Mouse (Mus musculus): ENCODE measurements around the gene Nppb. TPM values are rescaled to one million over a fixed set of nuclear protein-coding genes. Genes with fewer than 3 reads are reported as not detected.

Nppb gene
- polyA plus RNA-seq, 1 experiment from 2014 or later: not detected

GRCm38 (mm10) chr4:147995311-147995710 is 9.7 kb downstream of the Nppb start:
- no peak overlapping the region for H3K4me2 ChIP-seq (replicated peaks; ENCODE audit: low read depth, low read length)
- H3K9ac ChIP-seq (replicated peaks; ENCODE audit: low read depth, low read length): no peak overlapping the region
- no peak overlapping the region for H3K27ac ChIP-seq (ENCODE audit: low read length)
- WGBS: 70% methylated on average over 3 of the region's 3 CpGs
- ATAC-seq (ENCODE audit: insufficient number of reproducible peaks, insufficient read depth, low FRiP score, low read depth): no peak
- no peaks in the 10 kb centered on the region for H3K9me3 ChIP-seq (ENCODE audit: control insufficient read depth, low read depth, low read length)
- H3K4me1 ChIP-seq (ENCODE audit: control insufficient read depth, insufficient read depth, low read length): no peaks in the 10 kb centered on the region
- no peaks in the 10 kb centered on the region for H3K27me3 ChIP-seq (ENCODE audit: control insufficient read depth, insufficient read depth, low read length)
- no peak overlapping the region for H3K4me3 ChIP-seq (ENCODE audit: low read depth, low read length)
- no peaks in the 10 kb centered on the region for H3K36me3 ChIP-seq (ENCODE audit: control insufficient read depth, insufficient read depth, low read length)

GRCm38 (mm10) chr4:148000202-148000772 is 14.7 kb downstream of the Nppb start, which contains the start of gene Nppa:
Nppa (plus strand) TSS chr4:148000722.
- Histone ChIP-seq H3K4me3 (ENCODE audit: low read depth, low read length) (no peak within 1 kb of the TSS), H3K4me1 (ENCODE audit: control insufficient read depth, insufficient read depth, low read length) (no peaks in the 10 kb centered on the region), H3K9ac (replicated peaks; ENCODE audit: low read depth, low read length) (no peak within 1 kb of the TSS), H3K27me3 (ENCODE audit: control insufficient read depth, insufficient read depth, low read length) (no peaks in the 10 kb centered on the region), H3K4me2 (replicated peaks; ENCODE audit: low read depth, low read length) (no peak within 1 kb of the TSS), H3K36me3 (ENCODE audit: control insufficient read depth, insufficient read depth, low read length) (peaks cover 1% of the 10 kb centered on the region; the same call in 1 of the 2 replicates), H3K9me3 (ENCODE audit: control insufficient read depth, low read depth, low read length) (no peaks in the 10 kb centered on the region), H3K27ac (ENCODE audit: low read length) (no peak within 1 kb of the TSS)
- WGBS: 25% methylated on average over 12 of the region's 12 CpGs
- ATAC-seq (ENCODE audit: insufficient number of reproducible peaks, insufficient read depth, low FRiP score, low read depth): no peak

- Histone ChIP-seq H3K27me3 (ENCODE audit: control insufficient read depth, insufficient read depth, low read length) (no peaks in the 10 kb centered on the region), H3K4me1 (ENCODE audit: control insufficient read depth, insufficient read depth, low read length) (no peaks in the 10 kb centered on the region), H3K9me3 (ENCODE audit: control insufficient read depth, low read depth, low read length) (no peaks in the 10 kb centered on the region), H3K4me3 (ENCODE audit: low read depth, low read length) (no peak overlapping the region), H3K27ac (ENCODE audit: low read length) (no peak overlapping the region), H3K9ac (replicated peaks; ENCODE audit: low read depth, low read length) (no peak overlapping the region), H3K4me2 (replicated peaks; ENCODE audit: low read depth, low read length) (no peak overlapping the region), H3K36me3 (ENCODE audit: control insufficient read depth, insufficient read depth, low read length) (peaks cover 10% of the 10 kb centered on the region)
- WGBS: 80% methylated on average over 17 of the region's 17 CpGs
- ATAC-seq (ENCODE audit: insufficient number of reproducible peaks, insufficient read depth, low FRiP score, low read depth): no peak
Measured at GRCm38 (mm10) chr4:148001013-148001789, 15.6 kb downstream of the Nppb start.

GRCm38 (mm10) chr4:148001866-148002265 is 16.3 kb downstream of the Nppb start:
- H3K4me2 ChIP-seq (replicated peaks; ENCODE audit: low read depth, low read length): no peak overlapping the region
- 46% methylated on average over 8 of the region's 8 CpGs for WGBS
- no peak overlapping the region for H3K9ac ChIP-seq (replicated peaks; ENCODE audit: low read depth, low read length)
- no peak for ATAC-seq (ENCODE audit: insufficient number of reproducible peaks, insufficient read depth, low FRiP score, low read depth)
- H3K36me3 ChIP-seq (ENCODE audit: control insufficient read depth, insufficient read depth, low read length): peaks cover 12% of the 10 kb centered on the region
- H3K4me3 ChIP-seq (ENCODE audit: low read depth, low read length): no peak overlapping the region
- no peaks in the 10 kb centered on the region for H3K9me3 ChIP-seq (ENCODE audit: control insufficient read depth, low read depth, low read length)
- H3K4me1 ChIP-seq (ENCODE audit: control insufficient read depth, insufficient read depth, low read length): no peaks in the 10 kb centered on the region
- no peak overlapping the region for H3K27ac ChIP-seq (ENCODE audit: low read length)
- no peaks in the 10 kb centered on the region for H3K27me3 ChIP-seq (ENCODE audit: control insufficient read depth, insufficient read depth, low read length)

- Histone ChIP-seq H3K27me3 (ENCODE audit: control insufficient read depth, insufficient read depth, low read length) (no peaks in the 10 kb centered on the region), H3K4me2 (replicated peaks; ENCODE audit: low read depth, low read length) (no peak overlapping the region), H3K4me1 (ENCODE audit: control insufficient read depth, insufficient read depth, low read length) (no peaks in the 10 kb centered on the region), H3K9me3 (ENCODE audit: control insufficient read depth, low read depth, low read length) (no peaks in the 10 kb centered on the region), H3K36me3 (ENCODE audit: control insufficient read depth, insufficient read depth, low read length) (peaks cover 31% of the 10 kb centered on the region), H3K27ac (ENCODE audit: low read length) (no peak overlapping the region), H3K4me3 (ENCODE audit: low read depth, low read length) (no peak overlapping the region), H3K9ac (replicated peaks; ENCODE audit: low read depth, low read length) (no peak overlapping the region)
- no peak for ATAC-seq (ENCODE audit: insufficient number of reproducible peaks, insufficient read depth, low FRiP score, low read depth)
- WGBS: 90% methylated on average over 7 of the region's 7 CpGs
Measured at GRCm38 (mm10) chr4:148004361-148004760, 18.8 kb downstream of the Nppb start.

GRCm38 (mm10) chr4:148008412-148008811 is 22.8 kb downstream of the Nppb start:
- 80% methylated on average over 4 of the region's 4 CpGs for WGBS
- H3K27ac ChIP-seq (ENCODE audit: low read length): no peak overlapping the region
- H3K36me3 ChIP-seq (ENCODE audit: control insufficient read depth, insufficient read depth, low read length): peaks cover 63% of the 10 kb centered on the region
- H3K9ac ChIP-seq (replicated peaks; ENCODE audit: low read depth, low read length): no peak overlapping the region
- H3K27me3 ChIP-seq (ENCODE audit: control insufficient read depth, insufficient read depth, low read length): no peaks in the 10 kb centered on the region
- no peaks in the 10 kb centered on the region for H3K9me3 ChIP-seq (ENCODE audit: control insufficient read depth, low read depth, low read length)
- ATAC-seq (ENCODE audit: insufficient number of reproducible peaks, insufficient read depth, low FRiP score, low read depth): no peak
- H3K4me2 ChIP-seq (replicated peaks; ENCODE audit: low read depth, low read length): no peak overlapping the region
- no peaks in the 10 kb centered on the region for H3K4me1 ChIP-seq (ENCODE audit: control insufficient read depth, insufficient read depth, low read length)
- no peak overlapping the region for H3K4me3 ChIP-seq (ENCODE audit: low read depth, low read length)

- peaks cover 75% of the 10 kb centered on the region for H3K36me3 ChIP-seq (ENCODE audit: control insufficient read depth, insufficient read depth, low read length)
Measured at GRCm38 (mm10) chr4:148009641-148010040, 24.1 kb downstream of the Nppb start.

GRCm38 (mm10) chr4:148011332-148011731 is 25.7 kb downstream of the Nppb start:
- no peaks in the 10 kb centered on the region for H3K4me1 ChIP-seq (ENCODE audit: control insufficient read depth, insufficient read depth, low read length)

More at GRCm38 (mm10) chr4:148009641-148010040, 24.1 kb downstream of the Nppb start:
- Histone ChIP-seq H3K9me3 (ENCODE audit: control insufficient read depth, low read depth, low read length) (no peaks in the 10 kb centered on the region), H3K9ac (replicated peaks; ENCODE audit: low read depth, low read length) (no peak overlapping the region), H3K27ac (ENCODE audit: low read length) (no peak overlapping the region), H3K27me3 (ENCODE audit: control insufficient read depth, insufficient read depth, low read length) (no peaks in the 10 kb centered on the region), H3K4me3 (ENCODE audit: low read depth, low read length) (no peak overlapping the region), H3K4me2 (replicated peaks; ENCODE audit: low read depth, low read length) (no peak overlapping the region), H3K4me1 (ENCODE audit: control insufficient read depth, insufficient read depth, low read length) (no peaks in the 10 kb centered on the region)
- 94% methylated on average over 2 of the region's 2 CpGs for WGBS
- ATAC-seq (ENCODE audit: insufficient number of reproducible peaks, insufficient read depth, low FRiP score, low read depth): no peak

More at GRCm38 (mm10) chr4:148011332-148011731, 25.7 kb downstream of the Nppb start:
- no peaks in the 10 kb centered on the region for H3K9me3 ChIP-seq (ENCODE audit: control insufficient read depth, low read depth, low read length)
- no peaks in the 10 kb centered on the region for H3K27me3 ChIP-seq (ENCODE audit: control insufficient read depth, insufficient read depth, low read length)
- H3K27ac ChIP-seq (ENCODE audit: low read length): no peak overlapping the region
- no peak for ATAC-seq (ENCODE audit: insufficient number of reproducible peaks, insufficient read depth, low FRiP score, low read depth)
- H3K9ac ChIP-seq (replicated peaks; ENCODE audit: low read depth, low read length): no peak overlapping the region
- no peak overlapping the region for H3K4me2 ChIP-seq (replicated peaks; ENCODE audit: low read depth, low read length)
- H3K4me3 ChIP-seq (ENCODE audit: low read depth, low read length): no peak overlapping the region
- peaks cover 74% of the 10 kb centered on the region for H3K36me3 ChIP-seq (ENCODE audit: control insufficient read depth, insufficient read depth, low read length)
- WGBS: 86% methylated on average over 3 of the region's 3 CpGs

All from stomach, embryonic 14.5 days (tissue).